Mouse (Mus musculus) MEL-GATA-1-ER (cell line): ENCODE measurements around the gene Prkca.

Experiments used
- DNase-seq: peaks from one replicate; pipeline ENCODE4 v3.0.0-alpha.2; 2012; ENCODE audit warnings: low read depth; ENCODE audit errors: extremely low read depth

Gene Prkca

GRCm38 (mm10) chr11:108170107-108170506 is 173.6 kb downstream of the Prkca start:
- no peak for DNase-seq

- DNase-seq, result no peak
Measured at GRCm38 (mm10) chr11:108165725-108166124, 178.0 kb downstream of the Prkca start.

- DNase-seq, result no peak
Measured at GRCm38 (mm10) chr11:108162639-108163038, 181.1 kb downstream of the Prkca start.

- no peak for DNase-seq
Measured at GRCm38 (mm10) chr11:108162110-108162509, 181.6 kb downstream of the Prkca start.

- no peak for DNase-seq
Measured at GRCm38 (mm10) chr11:108160056-108160455, 183.7 kb downstream of the Prkca start.

GRCm38 (mm10) chr11:108158046-108158445 is 185.7 kb downstream of the Prkca start:
- DNase-seq, result no peak

GRCm38 (mm10) chr11:108157074-108157473 is 186.7 kb downstream of the Prkca start:
- no peak for DNase-seq

- no peak for DNase-seq
Measured at GRCm38 (mm10) chr11:108156107-108156506, 187.6 kb downstream of the Prkca start.

GRCm38 (mm10) chr11:108155088-108155580 is 188.6 kb downstream of the Prkca start:
- no peak for DNase-seq

GRCm38 (mm10) chr11:108153997-108154841 is 189.5 kb downstream of the Prkca start:
- DNase-seq, result no peak

- no peak for DNase-seq
Measured at GRCm38 (mm10) chr11:108152591-108152990, 191.1 kb downstream of the Prkca start.

GRCm38 (mm10) chr11:108150410-108150809 is 193.3 kb downstream of the Prkca start:
- no peak for DNase-seq

- DNase-seq, result peak; percentile 62
Measured at GRCm38 (mm10) chr11:108149187-108149586, 194.5 kb downstream of the Prkca start.

- DNase-seq, result peak; percentile 94
Measured at GRCm38 (mm10) chr11:108148491-108148890, 195.2 kb downstream of the Prkca start.

- no peak for DNase-seq
Measured at GRCm38 (mm10) chr11:108145752-108146496, 197.8 kb downstream of the Prkca start.

- no peak for DNase-seq
Measured at GRCm38 (mm10) chr11:108145128-108145527, 198.6 kb downstream of the Prkca start.

GRCm38 (mm10) chr11:108143739-108144138 is 200.0 kb downstream of the Prkca start:
- DNase-seq, result peak; percentile 58

- DNase-seq, result no peak
Measured at GRCm38 (mm10) chr11:108140028-108140427, 203.7 kb downstream of the Prkca start.

- no peak for DNase-seq
Measured at GRCm38 (mm10) chr11:108136341-108136740, 207.4 kb downstream of the Prkca start.

- no peak for DNase-seq
Measured at GRCm38 (mm10) chr11:108135407-108136159, 208.1 kb downstream of the Prkca start.

- DNase-seq, result no peak
Measured at GRCm38 (mm10) chr11:108128593-108128992, 215.1 kb downstream of the Prkca start.

GRCm38 (mm10) chr11:108127908-108128307 is 215.8 kb downstream of the Prkca start:
- no peak for DNase-seq
